Mouse (Mus musculus): ENCODE results near the gene Scn1a.

The Scn1a gene

GRCm38 (mm10) chr2:66440711-66441110 is at the start of gene Scn1a:
Gene Scn1a (minus strand): TSS chr2:66440840.
- DNase-seq, result no peak

- no peak for DNase-seq
These were observed 37.8 kb upstream of the Scn1a start for GRCm38 (mm10) chr2:66478395-66478794.

DNA sequence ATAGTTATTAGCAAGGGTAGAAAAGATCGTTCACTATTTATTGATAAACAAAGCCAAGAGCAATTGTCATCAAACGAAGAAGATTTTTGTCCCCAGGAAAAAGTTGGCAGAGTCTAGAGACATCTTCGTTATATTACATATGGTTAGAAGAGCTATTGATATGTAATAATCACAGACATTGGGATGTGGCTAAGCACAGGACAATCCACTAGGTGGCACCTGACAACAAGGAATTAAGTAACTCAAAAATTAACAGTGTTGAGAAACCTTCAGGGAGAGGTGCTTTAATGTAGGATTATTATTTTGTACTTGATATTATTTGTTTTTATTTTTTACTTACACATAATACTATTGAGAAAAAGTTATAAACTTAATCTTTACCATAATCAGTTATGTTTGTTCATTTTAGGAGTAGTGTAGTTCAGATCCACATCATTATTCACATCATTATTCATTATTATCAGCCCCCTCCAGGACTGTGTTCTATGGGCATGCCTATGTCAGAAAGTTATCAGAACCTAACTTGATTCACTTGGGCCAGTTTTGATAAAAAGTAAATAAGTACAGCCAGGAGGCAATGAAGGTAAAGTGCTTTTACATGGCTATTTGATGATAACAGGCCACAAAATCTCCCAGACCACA is 32.7 kb upstream of the Scn1a start:
- DNase-seq, result no peak

GRCm38 (mm10) chr2:66465484-66465883 is 24.8 kb upstream of the Scn1a start:
- DNase-seq, result no peak

DNA sequence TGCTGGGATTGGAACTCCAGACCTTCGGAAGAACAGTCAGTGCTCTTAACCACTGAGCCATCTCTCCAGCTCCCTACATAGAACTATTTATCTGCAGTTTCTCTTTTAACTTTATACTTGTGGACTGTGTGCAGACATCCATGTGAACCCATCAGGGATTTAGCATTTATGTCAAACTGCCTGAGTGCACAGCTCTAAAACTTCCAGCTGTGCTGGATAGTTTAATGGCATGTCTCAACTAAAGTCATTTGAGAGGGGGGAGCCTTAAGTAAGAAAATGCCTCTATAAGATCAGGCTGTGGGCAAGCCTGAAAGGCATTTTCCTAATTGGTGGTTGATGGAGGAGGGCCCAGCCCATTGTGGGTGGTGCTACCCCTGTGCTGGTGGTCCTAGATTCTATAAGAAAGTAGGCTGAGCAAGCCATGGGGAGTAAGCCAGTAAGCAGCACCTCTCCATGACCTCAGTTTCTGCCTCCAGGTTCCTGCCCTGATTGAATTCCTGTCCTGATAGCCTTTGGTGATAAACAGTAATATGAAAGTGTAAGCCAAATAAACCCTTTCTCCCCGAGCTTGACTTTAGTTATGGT is 24.3 kb upstream of the Scn1a start:
- DNase-seq, result no peak

GRCm38 (mm10) chr2:66463916-66464315 is 23.3 kb upstream of the Scn1a start:
- DNase-seq, result no peak

- no peak for DNase-seq
These were observed 21.8 kb upstream of the Scn1a start for GRCm38 (mm10) chr2:66462458-66462857.

GRCm38 (mm10) chr2:66439764-66440471 is 722 bp downstream of the Scn1a start:
- no peak for DNase-seq

DNA sequence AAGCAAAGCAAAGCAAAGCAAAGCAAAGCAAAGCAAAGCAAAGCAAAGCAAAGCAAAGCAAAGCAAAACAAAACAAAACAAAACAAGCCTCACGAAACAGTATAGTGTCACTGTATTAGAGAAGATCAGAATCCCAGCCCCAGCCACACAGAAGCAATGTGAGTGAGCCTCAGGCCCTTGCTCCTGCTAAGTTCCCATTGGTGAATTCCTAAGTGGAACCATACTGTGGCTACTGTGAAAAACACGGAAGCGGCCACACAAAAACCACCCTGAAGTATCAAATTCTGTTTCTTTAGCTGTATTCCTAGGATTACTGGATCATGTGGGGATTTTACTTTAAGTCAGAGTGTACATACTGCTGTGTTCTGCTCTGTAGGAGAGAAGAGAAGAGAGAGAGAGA is 4.4 kb downstream of the Scn1a start:
- DNase-seq, result no peak

DNA sequence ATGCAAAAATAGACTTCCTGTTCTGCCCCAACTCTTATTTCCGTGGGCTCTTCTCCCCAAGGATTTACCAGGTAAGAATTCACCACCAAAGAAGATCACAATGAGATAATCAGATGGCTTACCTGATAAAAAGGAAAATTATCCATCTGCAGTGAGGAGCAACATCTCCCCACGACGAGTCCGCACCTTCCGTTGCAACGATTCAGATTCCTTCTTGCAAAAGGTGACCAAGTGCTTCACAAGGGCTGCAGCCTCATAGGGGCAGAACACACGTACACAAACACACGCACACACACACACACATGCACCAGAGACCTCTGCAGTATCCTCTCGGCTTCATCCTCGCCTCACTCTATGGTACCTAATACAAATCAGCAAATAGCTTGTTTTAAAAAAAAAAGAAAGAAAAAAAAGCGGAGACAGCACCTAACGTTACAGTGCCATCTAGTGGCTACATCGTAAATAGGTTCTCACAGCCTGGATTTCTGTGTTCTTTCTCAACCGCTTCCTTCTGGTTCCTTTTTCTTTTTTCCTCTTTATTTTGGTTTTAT is 30.8 kb downstream of the Scn1a start:
- DNase-seq, result no peak

DNA sequence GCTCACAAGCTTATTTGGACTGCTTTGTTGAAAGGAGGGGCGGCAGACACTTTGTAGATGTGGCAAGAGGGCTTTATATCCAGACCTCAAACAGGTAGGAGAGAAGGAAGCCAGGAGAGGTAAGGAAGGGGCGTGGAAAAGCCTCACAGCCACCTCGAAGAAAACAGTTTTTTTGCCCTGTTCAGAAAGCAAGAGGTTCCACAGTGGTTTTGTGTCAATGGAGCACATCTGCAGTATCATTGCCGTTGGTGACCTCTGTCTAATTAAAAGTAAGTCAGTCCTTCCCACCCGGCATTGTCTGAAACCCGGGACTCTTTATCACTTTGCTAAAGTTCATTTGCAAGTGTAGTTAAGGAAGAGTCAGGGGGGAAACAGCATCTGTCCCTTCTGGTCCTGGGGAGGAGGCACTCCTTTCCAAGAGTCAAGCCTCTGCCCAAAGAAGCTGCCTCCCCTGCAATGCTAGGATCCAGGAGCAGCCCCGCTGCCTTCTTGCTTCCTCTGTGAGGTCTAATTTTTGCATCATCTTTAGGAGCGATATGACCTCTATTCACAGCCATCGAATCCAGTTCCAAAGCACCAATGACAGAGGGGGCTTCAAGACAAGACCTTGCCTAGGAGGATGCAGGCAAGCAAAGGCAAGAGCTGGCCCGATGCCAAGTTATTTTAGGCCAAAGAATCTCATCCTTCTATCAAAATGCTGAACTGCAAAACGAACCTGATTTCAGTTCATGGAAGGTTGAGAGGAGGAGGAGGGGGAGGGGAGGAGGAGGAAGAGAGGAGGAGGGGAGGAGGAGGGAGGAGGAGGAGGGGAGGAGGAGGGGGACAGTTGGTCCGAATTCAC is 31.5 kb downstream of the Scn1a start:
- DNase-seq, result no peak

DNA sequence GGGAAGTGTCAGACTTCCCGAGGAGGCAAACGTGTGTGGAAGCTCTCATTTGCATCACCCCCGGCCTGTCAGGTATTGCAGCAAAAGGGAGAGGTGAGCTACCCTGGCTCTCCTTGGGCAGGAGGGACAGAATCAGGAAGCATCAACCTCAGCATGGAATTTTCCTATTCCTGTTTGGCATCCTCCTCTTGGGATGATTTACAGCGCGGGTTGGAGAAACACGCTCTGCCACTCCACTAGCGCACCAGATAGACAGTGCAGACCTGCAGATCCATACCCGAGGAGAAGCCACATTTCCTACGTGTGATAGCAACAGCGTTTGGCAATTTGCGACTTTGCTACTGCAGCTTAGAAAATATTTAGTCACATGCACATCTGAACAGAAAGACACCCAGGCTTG is 32.2 kb downstream of the Scn1a start:
- no peak for DNase-seq

DNA sequence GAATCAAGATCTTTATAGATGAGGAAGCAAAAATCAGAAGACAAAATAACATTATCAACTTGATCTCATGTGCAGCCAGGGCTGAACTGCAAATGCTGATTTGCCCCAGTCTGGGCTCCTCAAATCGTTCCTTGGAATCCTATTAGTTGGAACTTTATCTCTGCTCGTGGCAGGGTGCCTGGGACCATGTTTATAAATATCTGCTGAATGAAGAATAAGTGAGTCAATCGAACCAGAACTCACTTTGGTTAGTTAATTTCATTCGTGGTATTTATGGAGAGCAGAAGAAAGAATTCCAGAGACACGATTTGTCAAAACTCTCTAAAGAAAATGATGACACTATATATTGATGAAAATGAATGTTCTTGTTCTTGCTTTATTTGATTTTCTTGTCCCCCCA is 48.1 kb downstream of the Scn1a start:
- no peak for DNase-seq

DNA sequence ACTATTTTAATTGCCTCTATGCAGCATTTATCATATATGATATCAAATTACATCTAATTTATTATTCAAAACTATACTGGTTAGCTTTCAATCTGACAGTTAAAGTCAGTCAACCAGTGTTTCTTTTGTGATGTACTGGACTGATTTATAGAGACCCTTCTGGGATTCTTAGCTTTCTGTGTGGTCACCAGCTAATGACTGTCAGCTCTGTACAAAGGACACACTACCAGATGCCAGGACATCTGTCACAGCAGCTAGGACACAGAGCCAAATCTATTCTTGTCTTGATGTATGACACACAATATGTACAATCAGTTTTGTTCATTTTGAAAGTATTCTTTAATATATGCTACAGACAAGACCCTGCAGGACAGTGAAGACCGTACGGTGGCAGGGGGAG is 72.7 kb downstream of the Scn1a start:
- no peak for DNase-seq

DNA sequence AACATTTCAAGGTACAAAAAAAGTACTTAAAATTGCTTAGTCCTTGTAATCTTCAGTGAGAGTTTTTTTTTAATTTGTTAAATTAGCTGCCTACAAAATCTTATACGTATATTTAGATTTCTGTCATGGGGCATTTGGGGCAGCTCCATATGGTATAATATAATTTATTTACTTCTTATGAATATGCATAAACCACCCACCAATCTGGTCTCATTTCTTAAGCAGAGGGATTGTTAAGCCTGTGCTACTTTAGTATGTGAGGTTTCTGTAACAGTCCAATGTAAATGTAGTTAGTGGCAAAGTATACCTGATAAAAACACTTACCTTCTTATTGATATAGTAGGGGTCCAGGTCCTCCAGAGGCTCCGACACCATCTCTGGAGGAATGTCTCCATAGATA is 90.0 kb downstream of the Scn1a start:
- DNase-seq, result no peak

- DNase-seq, result no peak
These were observed 94.0 kb downstream of the Scn1a start for GRCm38 (mm10) chr2:66346622-66347021.

DNA sequence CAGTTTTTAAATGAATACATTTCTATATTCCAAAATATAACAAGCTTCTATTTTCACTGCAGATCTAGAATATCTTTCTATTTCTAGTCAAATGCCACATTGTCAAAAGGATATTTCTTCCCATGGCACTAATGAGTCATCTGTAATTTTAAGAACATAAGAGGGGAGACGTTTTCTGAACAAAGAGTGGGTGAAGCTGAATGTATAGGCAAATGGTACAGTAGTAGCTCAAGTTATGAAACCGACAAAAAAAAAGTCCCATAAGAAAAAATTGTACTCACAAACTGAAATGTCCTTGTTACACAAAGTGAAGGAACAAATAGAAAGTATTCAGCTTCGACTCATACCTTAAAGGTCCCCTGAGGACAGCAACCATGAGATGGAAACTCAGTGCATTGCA is 94.5 kb downstream of the Scn1a start:
- no peak for DNase-seq

GRCm38 (mm10) chr2:66337406-66337805 is 103.2 kb downstream of the Scn1a start:
- DNase-seq, result no peak

DNA sequence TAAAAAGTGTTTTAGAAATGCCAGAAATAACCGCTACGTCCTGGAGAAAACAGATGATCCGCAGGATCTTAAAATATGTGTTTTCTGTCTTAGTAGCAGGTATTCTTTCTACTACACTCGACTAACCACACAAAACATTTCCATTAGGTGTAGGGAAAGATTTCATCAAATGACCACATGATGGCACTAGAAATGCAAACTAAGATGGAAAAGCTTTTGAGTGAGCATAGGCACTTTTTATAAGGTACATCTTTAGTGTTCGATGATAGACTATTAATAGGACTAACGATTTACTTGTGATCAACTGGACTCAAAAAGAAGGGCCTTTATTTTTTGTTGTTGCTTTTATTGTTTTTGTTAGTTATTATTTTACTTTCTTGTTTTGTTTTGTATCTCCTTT is 104.2 kb downstream of the Scn1a start:
- DNase-seq, result no peak

DNA sequence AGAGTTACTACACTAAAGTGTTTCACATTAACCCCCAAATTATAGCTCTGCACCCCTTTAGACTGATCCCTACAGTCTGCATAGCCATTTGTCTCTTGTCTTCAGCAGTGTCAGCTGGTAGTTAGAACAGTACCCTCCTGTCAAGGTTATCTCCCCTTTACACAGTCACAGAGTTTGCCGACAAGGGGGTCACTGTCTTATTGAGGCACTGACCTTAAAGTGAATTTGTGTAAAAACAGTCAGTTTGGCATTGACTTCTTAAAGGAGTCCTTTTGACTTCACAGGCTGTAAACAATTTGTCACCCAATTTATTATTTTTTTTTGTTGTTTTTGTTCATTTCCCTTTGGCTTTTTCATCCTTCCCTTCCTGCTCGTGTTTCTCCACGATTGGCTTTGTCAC is 168.1 kb downstream of the Scn1a start:
- no peak for DNase-seq

DNA sequence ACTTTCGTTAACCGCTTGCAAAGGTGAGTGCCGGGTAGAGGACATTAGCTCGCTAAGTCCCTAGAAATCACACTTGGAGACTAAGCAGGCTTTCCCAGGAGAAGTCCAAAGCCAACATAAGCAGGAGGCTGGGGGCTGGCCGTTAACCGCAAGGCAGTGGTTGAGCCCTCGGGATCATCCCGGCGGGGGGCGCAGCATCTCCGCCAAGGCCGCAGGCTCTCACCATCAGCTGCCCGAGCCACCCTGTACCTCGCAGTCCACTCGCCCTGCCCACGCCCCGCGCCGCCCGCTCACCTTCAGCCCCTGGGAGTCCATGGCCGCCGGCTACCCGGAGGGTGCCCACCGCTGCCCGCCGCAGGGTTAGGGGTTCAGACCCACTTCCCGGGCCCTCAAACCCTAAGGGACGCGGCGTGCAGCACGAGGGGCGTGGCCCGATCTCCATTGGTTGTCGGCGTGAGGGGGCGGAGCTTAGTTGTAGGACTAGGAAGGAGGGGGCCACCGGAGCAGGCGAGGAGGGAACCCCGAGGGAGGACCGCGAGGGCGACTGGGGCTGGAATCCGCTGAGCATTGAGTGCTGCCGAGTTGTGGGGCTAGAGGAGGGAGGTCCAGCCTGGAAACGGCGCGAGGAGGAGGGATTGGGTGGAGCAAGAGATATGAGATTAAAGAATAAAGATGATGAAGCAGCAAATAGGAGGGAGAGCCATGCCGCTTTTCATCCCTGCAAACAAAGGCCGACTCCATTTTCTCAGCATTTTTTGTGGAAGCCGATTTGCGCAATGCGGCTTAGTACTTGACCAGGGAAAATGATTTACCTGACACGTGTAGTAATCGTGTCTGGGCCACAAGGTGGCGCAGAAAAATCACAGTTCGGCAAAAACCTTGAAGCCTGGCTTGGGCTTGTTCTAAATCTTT is 184.2 kb downstream of the Scn1a start, which contains the start of gene Ttc21b:
TSS of gene Ttc21b (minus strand) at position 398 of the 912 bp plus-strand sequence.
- DNase-seq, result peak; percentile 96

GRCm38 (mm10) chr2:66244013-66244412 is 196.6 kb downstream of the Scn1a start:
- no peak for DNase-seq
